Mouse (Mus musculus) spleen, adult 2 months (tissue): ENCODE data around the gene Nptx1. TPM values are rescaled to one million over a fixed set of nuclear protein-coding genes. Genes with fewer than 3 reads are reported as not detected.
A peak's percentile ranks its signal among the peaks of the same experiment; 100 is the strongest.

ENCODE experiments used
- DNase-seq, 2 experiments: peaks; one replicate each; pipeline versions ENCODE4 v3.0.0 to v3.0.0-alpha.2; 2012 to 2021; ENCODE audit warnings: low spot score in 2 of 2, low read depth in 1 of 2
- H3K27ac ChIP-seq: fragments of 200-500 bp; 2 replicates; pipeline ENCODE4 v1.5.1; 2012; ENCODE audit warnings: low read length, inconsistent platforms; ENCODE audit not compliant: insufficient read depth
- H3K27me3 ChIP-seq: fragments of 200-500 bp; 2 replicates; pipeline ENCODE4 v1.6.1; 2012; ENCODE audit warnings: mild to moderate bottlenecking, moderate library complexity, low read length, inconsistent platforms; ENCODE audit not compliant: control insufficient read depth, insufficient read depth
- H3K36me3 ChIP-seq: fragments of 200-500 bp; 2 replicates; pipeline ENCODE4 v1.6.1; 2012; ENCODE audit warnings: mild to moderate bottlenecking, low read length, inconsistent platforms; ENCODE audit not compliant: control insufficient read depth, insufficient read depth
- H3K4me1 ChIP-seq: fragments of 200-500 bp; 2 replicates; pipeline ENCODE4 v1.6.1; 2011; ENCODE audit warnings: inconsistent platforms; ENCODE audit not compliant: control insufficient read depth, insufficient read depth, insufficient read length
- H3K4me3 ChIP-seq: fragments of 200-500 bp; 2 replicates; pipeline ENCODE4 v1.5.1; 2011; ENCODE audit warnings: mild to moderate bottlenecking, inconsistent platforms; ENCODE audit not compliant: insufficient read depth, insufficient read length; ENCODE audit errors: extremely low read depth
- CTCF ChIP-seq: fragments of 200-500 bp; IDR thresholded peaks from 2 replicates; pipeline ENCODE4 v1.5.1; 2011; ENCODE audit warnings: mild to moderate bottlenecking, inconsistent platforms; ENCODE audit not compliant: insufficient read depth, insufficient read length, insufficient replicate concordance; ENCODE audit errors: extremely low read depth
- POLR2A ChIP-seq: fragments of 200-500 bp; IDR thresholded peaks from 2 replicates; pipeline ENCODE4 v1.6.1; 2011; ENCODE audit warnings: low read depth, low read length, inconsistent platforms
- WGBS: fragments of 180-500 bp; shearing (Covaris S2); methylation state at CpG from one replicate; pipeline ENCODE4 v1.1.7; 2018; 5-methylcytosine and 5-hydroxymethylcytosine counted together
- polyA plus RNA-seq: library from polyadenylated mRNA; depleted of rRNA; stranded (reverse); fragments of >200 nt; gene quantifications from 2 replicates; pipeline ENCODE4 v1.2.3, GENCODE M21; 2012

The Nptx1 gene
- polyA plus RNA-seq, 1 experiment, result 0.02 TPM

- no peak for DNase-seq
- WGBS, result 81% methylated on average over 9 of the region's 9 CpGs
- H3K4me1 ChIP-seq, result no peaks in the 10 kb centered on the region
- no peak overlapping the region for H3K4me3 ChIP-seq
- H3K36me3 ChIP-seq, result no peaks in the 10 kb centered on the region
- no peak overlapping the region for H3K27ac ChIP-seq
- 0 out of 2 replicates have a peak, but pooled peaks cover 1% of the 10 kb centered on the region for H3K27me3 ChIP-seq
- no peak for TF ChIP-seq POLR2A
- TF ChIP-seq CTCF, result no peak
Observed at GRCm38 (mm10) chr11:119540560-119540959, 7.0 kb downstream of the Nptx1 start.

- WGBS, result 41% methylated on average over 14 of the region's 14 CpGs
- Histone ChIP-seq H3K36me3 (no peaks in the 10 kb centered on the region), H3K4me1 (no peaks in the 10 kb centered on the region), H3K27me3 (0 out of 2 replicates have a peak, but pooled peaks cover 1% of the 10 kb centered on the region), H3K4me3 (no peak overlapping the region), H3K27ac (no peak overlapping the region)
- TF ChIP-seq CTCF (no peak), POLR2A (no peak)
- DNase-seq, result no peak
Observed at GRCm38 (mm10) chr11:119539944-119540343, 7.6 kb downstream of the Nptx1 start.

- no peak for DNase-seq
- whole genome bisulfite sequencing, result 71% methylated on average over 7 of the region's 7 CpGs
Observed at GRCm38 (mm10) chr11:119533745-119534144, 13.8 kb downstream of the Nptx1 start.

GRCm38 (mm10) chr11:119532460-119532859 is 15.1 kb downstream of the Nptx1 start:
- H3K27ac ChIP-seq, result no peak overlapping the region
- H3K4me3 ChIP-seq, result no peak overlapping the region
- no peak for DNase-seq
- 80% methylated on average over 8 of the region's 8 CpGs for WGBS
- no peaks in the 10 kb centered on the region for H3K27me3 ChIP-seq
- TF ChIP-seq POLR2A (no peak), CTCF (no peak)
- no peaks in the 10 kb centered on the region for H3K4me1 ChIP-seq
- no peaks in the 10 kb centered on the region for H3K36me3 ChIP-seq

More at GRCm38 (mm10) chr11:119533745-119534144, 13.8 kb downstream of the Nptx1 start:
- TF ChIP-seq CTCF (no peak), POLR2A (no peak)
- H3K36me3 ChIP-seq, result no peaks in the 10 kb centered on the region
- no peak overlapping the region for H3K4me3 ChIP-seq
- no peak overlapping the region for H3K27ac ChIP-seq
- no peaks in the 10 kb centered on the region for H3K4me1 ChIP-seq
- no peaks in the 10 kb centered on the region for H3K27me3 ChIP-seq

GRCm38 (mm10) chr11:119528930-119529329 is 18.6 kb downstream of the Nptx1 start:
- Histone ChIP-seq H3K27me3 (no peaks in the 10 kb centered on the region), H3K4me1 (peaks cover 5% of the 10 kb centered on the region), H3K36me3 (no peaks in the 10 kb centered on the region), H3K4me3 (no peak overlapping the region), H3K27ac (no peak overlapping the region)
- no peak for DNase-seq
- 72% methylated on average over 11 of the region's 11 CpGs for WGBS
- TF ChIP-seq POLR2A, result no peak
- TF ChIP-seq CTCF, result no peak

GRCm38 (mm10) chr11:119526068-119526966 is 21.2 kb downstream of the Nptx1 start:
- Histone ChIP-seq H3K36me3 (no peaks in the 10 kb centered on the region), H3K4me1 (peaks cover 5% of the 10 kb centered on the region), H3K4me3 (no peak overlapping the region), H3K27ac (no peak overlapping the region), H3K27me3 (no peaks in the 10 kb centered on the region)
- TF ChIP-seq POLR2A, result no peak
- no peak for TF ChIP-seq CTCF
- WGBS, result 84% methylated on average over 14 of the region's 14 CpGs
- no peak for DNase-seq

GRCm38 (mm10) chr11:119524545-119524949 is 23.0 kb downstream of the Nptx1 start:
- no peak overlapping the region for H3K27ac ChIP-seq
- 2% methylated on average over 33 of the region's 33 CpGs for WGBS
- no peaks in the 10 kb centered on the region for H3K27me3 ChIP-seq
- peak overlapping the region; percentile 26; the same call in 1 of the 2 replicates for H3K4me3 ChIP-seq
- H3K4me1 ChIP-seq, result peaks cover 5% of the 10 kb centered on the region
- no peak for TF ChIP-seq CTCF
- TF ChIP-seq POLR2A, result no peak
- peak; percentile 67 to 78 for DNase-seq
- H3K36me3 ChIP-seq, result no peaks in the 10 kb centered on the region
